8 mouse cellular contexts compared by ENCODE assay signal in genomic region chr1:24005070-24005804, GRCm38 (mm10). TPM values are rescaled to one million over a fixed set of nuclear protein-coding genes. Genes with fewer than 3 reads are reported as not detected.
A peak's percentile ranks its signal among the peaks of the same experiment; 100 is the strongest.
DNase-seq lines count a peak whose midpoint lies in the region; ATAC-seq lines count a peak whose summit lies in the region.

Sdhaf4 (minus strand) TSS chr1:24005656.

- H3K4me1 ChIP-seq in lung, embryonic 16.5 days (replicated peaks; ENCODE audit: control insufficient read depth, insufficient read depth, low read length) = peaks cover 4% of the 10 kb centered on the region; the same call in 1 of the 2 replicates

- H3K9ac ChIP-seq in lung, embryonic 16.5 days (ENCODE audit: low read length) = peak within 1 kb of the TSS; percentile 85

- peak; percentile 63 for DNase-seq in MEL-GATA-1-ER (ENCODE audit: extremely low read depth, low read depth)
- DNase-seq in cerebellum, adult 8-10 months = peak; percentile 92
- DNase-seq in forelimb bud, embryonic 11.5 days (ENCODE audit: low read depth, low spot score) = peak; percentile 93
- peak; percentile 87 for DNase-seq in layer of hippocampus, adult 9-10 months (ENCODE audit: low spot score)
- DNase-seq in ovary, postnatal 10 days (ENCODE audit: low spot score) = peak; percentile 93
- DNase-seq in thymus, postnatal 10 days (ENCODE audit: low spot score in 2 of 2) = peak; percentile 90 to 94

- under 1% methylated on average over 47 of the region's 47 CpGs for WGBS in lung, embryonic 16.5 days

- peaks cover 9% of the 10 kb centered on the region for H3K36me3 ChIP-seq in lung, embryonic 16.5 days (ENCODE audit: control insufficient read depth, insufficient read depth, low read length)

- H3K4me2 ChIP-seq in lung, embryonic 16.5 days (ENCODE audit: low read depth, low read length) = peak within 1 kb of the TSS; percentile 61

- H3K27me3 ChIP-seq in lung, embryonic 16.5 days (ENCODE audit: control insufficient read depth, insufficient read depth, low read depth, low read length) = no peaks in the 10 kb centered on the region

- ATAC-seq in hematopoietic stem cell, adult 5-6 weeks (replicated peaks in 1 of 2; ENCODE audit: insufficient read depth in 1 of 2, low FRiP score in 2 of 2, low TSS enrichment in 1 of 2, low read depth in 1 of 2, poor library complexity in 2 of 2, severe bottlenecking in 2 of 2) = peak; percentile 94 to 95
- peak; percentile 98 for ATAC-seq in lung, embryonic 16.5 days (ENCODE audit: low read depth)

- peak within 1 kb of the TSS; percentile 87 for H3K27ac ChIP-seq in lung, embryonic 16.5 days (ENCODE audit: low read length)

- peak within 1 kb of the TSS; percentile 69 for H3K4me3 ChIP-seq in lung, embryonic 16.5 days (ENCODE audit: low read length)

- H3K9me3 ChIP-seq in lung, embryonic 16.5 days (ENCODE audit: control insufficient read depth, low read length) = no peaks in the 10 kb centered on the region

RNA-seq across cellular contexts. Expression of gene Sdhaf4, which starts in this region (rescaled TPM):
- total RNA-seq in hematopoietic stem cell, adult 5-6 weeks (2017) = 14.3 and 25.1 TPM in 2 replicates
- polyA plus RNA-seq in lung, embryonic 16.5 days (2015; fragmentation: Nextera tagmentation; extraction: Ambion mirVana) = 69.0 and 74.0 TPM in 2 replicates

Comparison
In these comparisons a context has a peak if more than half of its experiments do, and no peak if none do; other contexts are left out.
1. Peak in every context shown above with its lines: DNase-seq, ATAC-seq, H3K4me3 ChIP-seq and H3K27ac ChIP-seq.